Mouse (Mus musculus): Measurements from ENCODE around the gene Neb.

GRCm38 (mm10) chr2:52394529-52394928 lies 16.3 kb upstream of the Neb start:
- no peak for TF ChIP-seq CTCF (IDR thresholded peaks at IDR 0.05; ENCODE audit: low read depth, low read length)
- TF ChIP-seq POLR2A (IDR thresholded peaks at IDR 0.05; ENCODE audit: borderline replicate concordance, low read depth, low read length) = no peak
